Mouse (Mus musculus) cerebellum, postnatal 4 days (tissue): ENCODE measurements around the gene Sypl.

ENCODE experiments used
- DNase-seq, 2 experiments: peaks; one replicate each; pipeline ENCODE4 v3.0.0; 2022; ENCODE audit warnings: low spot score in 2 of 2, mixed read lengths in 1 of 2

Sypl gene

GRCm38 (mm10) chr12:33003339-33003965, 49.8 kb downstream of the Sypl start:
- DNase-seq = no peak

- DNase-seq = no peak
These were observed 52.2 kb downstream of the Sypl start for GRCm38 (mm10) chr12:33005858-33006257.

GRCm38 (mm10) chr12:33007176-33007575, 53.5 kb downstream of the Sypl start:
- DNase-seq = no peak

- no peak for DNase-seq
These were observed 54.8 kb downstream of the Sypl start for GRCm38 (mm10) chr12:33008305-33009110.

GRCm38 (mm10) chr12:33009206-33009966, 55.7 kb downstream of the Sypl start:
- no peak for DNase-seq

- DNase-seq = no peak
These were observed 56.3 kb downstream of the Sypl start for GRCm38 (mm10) chr12:33010026-33010425.

GRCm38 (mm10) chr12:33014050-33014796, 60.5 kb downstream of the Sypl start:
- no peak for DNase-seq

GRCm38 (mm10) chr12:33015103-33015502, 61.4 kb downstream of the Sypl start:
- no peak for DNase-seq

GRCm38 (mm10) chr12:33016824-33017705, 63.4 kb downstream of the Sypl start:
- no peak for DNase-seq

GRCm38 (mm10) chr12:33018601-33019000, 64.9 kb downstream of the Sypl start:
- no peak for DNase-seq

- no peak for DNase-seq
These were observed 66.3 kb downstream of the Sypl start for GRCm38 (mm10) chr12:33020011-33020410.

- no peak for DNase-seq
These were observed 67.4 kb downstream of the Sypl start for GRCm38 (mm10) chr12:33021140-33021539.

- DNase-seq = no peak
These were observed 68.1 kb downstream of the Sypl start for GRCm38 (mm10) chr12:33021751-33022150.

- no peak for DNase-seq
These were observed 70.8 kb downstream of the Sypl start for GRCm38 (mm10) chr12:33024524-33024923.

GRCm38 (mm10) chr12:33027093-33027492, 73.4 kb downstream of the Sypl start:
- peak; percentile 64 to 71 for DNase-seq

- DNase-seq = no peak
These were observed 74.5 kb downstream of the Sypl start for GRCm38 (mm10) chr12:33028109-33028691.

GRCm38 (mm10) chr12:33028708-33029107, 75.0 kb downstream of the Sypl start:
- no peak for DNase-seq
